Mouse (Mus musculus) neural tube, embryonic 13.5 days (tissue): ENCODE measurements around the gene Heatr9. TPM values are rescaled to one million over a fixed set of nuclear protein-coding genes. Genes with fewer than 3 reads are reported as not detected.
A peak's percentile ranks its signal among the peaks of the same experiment; 100 is the strongest.

Experiments
- ATAC-seq: fragments of 200-750 bp; cut with Nextera tagmentation; 2 replicates; pipeline ENCODE4 v1.8.0; 2017; ENCODE audit warnings: low read depth, mild to moderate bottlenecking, moderate TSS enrichment, moderate library complexity
- H3K27ac ChIP-seq: fragments of 300-500 bp; sonication (generic); replicated peaks from 2 replicates; pipeline ENCODE4 v1.5.1; 2015; ENCODE audit warnings: moderate library complexity, mild to moderate bottlenecking, inconsistent platforms
- H3K27me3 ChIP-seq: fragments of 300-500 bp; sonication (generic); 2 replicates; pipeline ENCODE4 v1.6.1; 2015; ENCODE audit warnings: mild to moderate bottlenecking, inconsistent platforms
- H3K36me3 ChIP-seq: fragments of 300-500 bp; sonication (generic); 2 replicates; pipeline ENCODE4 v1.6.1; 2015; ENCODE audit warnings: mild to moderate bottlenecking, inconsistent platforms
- H3K4me1 ChIP-seq: fragments of 300-500 bp; sonication (generic); replicated peaks from 2 replicates; pipeline ENCODE4 v1.6.1; 2015; ENCODE audit warnings: inconsistent platforms
- H3K4me2 ChIP-seq: fragments of 300-500 bp; sonication (generic); 2 replicates; pipeline ENCODE4 v1.6.1; 2015; ENCODE audit warnings: inconsistent platforms, mild to moderate bottlenecking, moderate library complexity
- H3K4me3 ChIP-seq: fragments of 300-500 bp; sonication (generic); 2 replicates; pipeline ENCODE4 v1.5.1; 2015; ENCODE audit warnings: mild to moderate bottlenecking, inconsistent platforms
- H3K9ac ChIP-seq: fragments of 300-500 bp; sonication (generic); 2 replicates; pipeline ENCODE4 v1.6.1; 2015; ENCODE audit warnings: moderate library complexity, mild to moderate bottlenecking, inconsistent platforms
- H3K9me3 ChIP-seq: fragments of 300-500 bp; sonication (generic); 2 replicates; pipeline ENCODE4 v1.6.1; 2016; ENCODE audit warnings: inconsistent platforms
- WGBS: fragments of 180-500 bp; shearing (Covaris S2); methylation state at CpG from one replicate; pipeline ENCODE4 v1.1.7; 2015; 5-methylcytosine and 5-hydroxymethylcytosine counted together
- polyA plus RNA-seq: library from polyadenylated mRNA; unstranded; fragments of >200 nt; fragmentation: Nextera tagmentation; extraction: Ambion mirVana; gene quantifications from 2 replicates; pipeline ENCODE4 v1.2.1, GENCODE M21; 2015

Heatr9 gene
- polyA plus RNA-seq, 1 experiment from 2014 or later, result not detected

- H3K4me3 ChIP-seq, result no peak overlapping the region
- H3K36me3 ChIP-seq, result peaks cover 16% of the 10 kb centered on the region
- no peak for ATAC-seq
- H3K9ac ChIP-seq, result no peak overlapping the region
- H3K27me3 ChIP-seq, result no peaks in the 10 kb centered on the region
- no peak overlapping the region for H3K4me2 ChIP-seq
- WGBS, result 71% methylated on average over 6 of the region's 6 CpGs
- H3K27ac ChIP-seq, result no peak overlapping the region
- H3K9me3 ChIP-seq, result no peaks in the 10 kb centered on the region
- no peaks in the 10 kb centered on the region for H3K4me1 ChIP-seq
Measured at GRCm38 (mm10) chr11:83518371-83518770, 3.6 kb downstream of the Heatr9 start.

GRCm38 (mm10) chr11:83517153-83517552 lies 4.8 kb downstream of the Heatr9 start:
- Histone ChIP-seq H3K4me3 (no peak overlapping the region), H3K36me3 (peaks cover 13% of the 10 kb centered on the region), H3K27me3 (no peaks in the 10 kb centered on the region), H3K9ac (no peak overlapping the region), H3K27ac (no peak overlapping the region), H3K4me2 (no peak overlapping the region), H3K4me1 (no peaks in the 10 kb centered on the region), H3K9me3 (no peaks in the 10 kb centered on the region)
- no peak for ATAC-seq

- Histone ChIP-seq H3K4me2 (no peak overlapping the region), H3K36me3 (peaks cover 46% of the 10 kb centered on the region), H3K4me3 (no peak overlapping the region), H3K27ac (no peak overlapping the region), H3K9me3 (no peaks in the 10 kb centered on the region), H3K4me1 (no peaks in the 10 kb centered on the region), H3K27me3 (no peaks in the 10 kb centered on the region), H3K9ac (no peak overlapping the region)
- ATAC-seq, result no peak
Measured at GRCm38 (mm10) chr11:83509521-83509920, 12.5 kb downstream of the Heatr9 start.

- peaks cover 74% of the 10 kb centered on the region for H3K36me3 ChIP-seq
- H3K9ac ChIP-seq, result no peak overlapping the region
- no peaks in the 10 kb centered on the region for H3K4me1 ChIP-seq
- no peak overlapping the region for H3K27ac ChIP-seq
- no peak for ATAC-seq
- no peak overlapping the region for H3K4me3 ChIP-seq
- H3K4me2 ChIP-seq, result no peak overlapping the region
- no peaks in the 10 kb centered on the region for H3K9me3 ChIP-seq
- no peaks in the 10 kb centered on the region for H3K27me3 ChIP-seq
- WGBS, result 91% methylated on average over 5 of the region's 5 CpGs
Measured at GRCm38 (mm10) chr11:83504308-83504707, 17.7 kb downstream of the Heatr9 start.

- WGBS, result 66% methylated on average over 2 of the region's 2 CpGs
- no peak overlapping the region for H3K4me3 ChIP-seq
- no peak overlapping the region for H3K4me2 ChIP-seq
- no peaks in the 10 kb centered on the region for H3K27me3 ChIP-seq
- H3K9ac ChIP-seq, result no peak overlapping the region
- H3K27ac ChIP-seq, result no peak overlapping the region
- peaks cover 24% of the 10 kb centered on the region for H3K36me3 ChIP-seq
- no peaks in the 10 kb centered on the region for H3K9me3 ChIP-seq
- ATAC-seq, result no peak
- peaks cover 6% of the 10 kb centered on the region; the same call in 1 of the 2 replicates for H3K4me1 ChIP-seq
Measured at GRCm38 (mm10) chr11:83495571-83495970, 26.4 kb downstream of the Heatr9 start.

GRCm38 (mm10) chr11:83491488-83491887 lies 30.5 kb downstream of the Heatr9 start:
- Histone ChIP-seq H3K4me3 (no peak overlapping the region), H3K36me3 (peaks cover 32% of the 10 kb centered on the region), H3K27me3 (no peaks in the 10 kb centered on the region), H3K9ac (no peak overlapping the region), H3K27ac (no peak overlapping the region), H3K9me3 (no peaks in the 10 kb centered on the region), H3K4me2 (no peak overlapping the region), H3K4me1 (peaks cover 6% of the 10 kb centered on the region; the same call in 1 of the 2 replicates)
- no peak for ATAC-seq
- WGBS, result 83% methylated on average over 4 of the region's 4 CpGs

- H3K27ac ChIP-seq, result peak overlapping the region; percentile 99
- peak overlapping the region; percentile 95 for H3K4me3 ChIP-seq
- peak; percentile 85 for ATAC-seq
- peak overlapping the region; percentile 92 for H3K9ac ChIP-seq
- H3K4me2 ChIP-seq, result peak overlapping the region; percentile 88
- H3K27me3 ChIP-seq, result 0 out of 2 replicates have a peak, but pooled peaks cover 8% of the 10 kb centered on the region
- H3K9me3 ChIP-seq, result no peaks in the 10 kb centered on the region
- peaks cover 11% of the 10 kb centered on the region for H3K36me3 ChIP-seq
- H3K4me1 ChIP-seq, result peaks cover 27% of the 10 kb centered on the region
- under 1% methylated on average over 49 of the region's 52 CpGs for WGBS
Measured at GRCm38 (mm10) chr11:83473235-83474016, 48.5 kb downstream of the Heatr9 start.

GRCm38 (mm10) chr11:83472324-83473234 lies 49.4 kb downstream of the Heatr9 start, which contains the start of gene Taf15:
Gene Taf15, plus strand, starts transcription at chr11:83473086.
- under 1% methylated on average over 66 of the region's 66 CpGs for WGBS
- Histone ChIP-seq H3K36me3 (peaks cover 7% of the 10 kb centered on the region), H3K4me2 (peak within 1 kb of the TSS; percentile 88), H3K27me3 (0 out of 2 replicates have a peak, but pooled peaks cover 8% of the 10 kb centered on the region), H3K27ac (peak within 1 kb of the TSS; percentile 99), H3K9me3 (no peaks in the 10 kb centered on the region), H3K9ac (peak within 1 kb of the TSS; percentile 92), H3K4me1 (peaks cover 27% of the 10 kb centered on the region), H3K4me3 (peak within 1 kb of the TSS; percentile 95)
- peak; percentile 99 for ATAC-seq

GRCm38 (mm10) chr11:83471766-83472165 lies 50.2 kb downstream of the Heatr9 start:
- Histone ChIP-seq H3K27me3 (0 out of 2 replicates have a peak, but pooled peaks cover 8% of the 10 kb centered on the region), H3K4me3 (peak overlapping the region; percentile 95)
- WGBS, result 88% methylated on average over 2 of the region's 2 CpGs

GRCm38 (mm10) chr11:83468765-83469164 lies 53.2 kb downstream of the Heatr9 start:
- Histone ChIP-seq H3K27ac (no peak overlapping the region), H3K4me2 (no peak overlapping the region), H3K9me3 (no peaks in the 10 kb centered on the region), H3K4me3 (no peak overlapping the region), H3K27me3 (peaks cover 28% of the 10 kb centered on the region), H3K4me1 (peaks cover 20% of the 10 kb centered on the region), H3K9ac (no peak overlapping the region), H3K36me3 (no peaks in the 10 kb centered on the region)
- no peak for ATAC-seq
- 94% methylated on average over 3 of the region's 3 CpGs for WGBS

More at GRCm38 (mm10) chr11:83471766-83472165, 50.2 kb downstream of the Heatr9 start:
- peaks cover 34% of the 10 kb centered on the region for H3K4me1 ChIP-seq
- no peak overlapping the region for H3K27ac ChIP-seq
- no peaks in the 10 kb centered on the region for H3K9me3 ChIP-seq
- no peak overlapping the region for H3K9ac ChIP-seq
- H3K36me3 ChIP-seq, result peaks cover 4% of the 10 kb centered on the region
- H3K4me2 ChIP-seq, result peak overlapping the region; percentile 88
- no peak for ATAC-seq

- no peak for ATAC-seq
- peak overlapping the region; percentile 56 for H3K27ac ChIP-seq
- H3K9me3 ChIP-seq, result no peaks in the 10 kb centered on the region
- peaks cover 31% of the 10 kb centered on the region for H3K4me1 ChIP-seq
- H3K9ac ChIP-seq, result no peak overlapping the region
- no peaks in the 10 kb centered on the region for H3K36me3 ChIP-seq
- H3K27me3 ChIP-seq, result peaks cover 43% of the 10 kb centered on the region
- no peak overlapping the region for H3K4me2 ChIP-seq
- H3K4me3 ChIP-seq, result no peak overlapping the region
- 52% methylated on average over 11 of the region's 11 CpGs for WGBS
Measured at GRCm38 (mm10) chr11:83467120-83467652, 54.8 kb downstream of the Heatr9 start.

GRCm38 (mm10) chr11:83465976-83466375 lies 56.0 kb downstream of the Heatr9 start:
- H3K36me3 ChIP-seq, result no peaks in the 10 kb centered on the region
- H3K4me3 ChIP-seq, result no peak overlapping the region
- peaks cover 52% of the 10 kb centered on the region for H3K27me3 ChIP-seq
- H3K27ac ChIP-seq, result peak overlapping the region; percentile 56
- H3K4me1 ChIP-seq, result peaks cover 27% of the 10 kb centered on the region
- no peak for ATAC-seq
- WGBS, result 27% methylated on average over 2 of the region's 2 CpGs
- no peak overlapping the region for H3K4me2 ChIP-seq
- no peaks in the 10 kb centered on the region for H3K9me3 ChIP-seq
- H3K9ac ChIP-seq, result no peak overlapping the region
